Mouse (Mus musculus) skeletal muscle tissue, adult 2 months (tissue): ENCODE data around the gene Nfatc3.

ENCODE experiments used
- DNase-seq: peaks from one replicate; pipeline ENCODE4 v3.0.0-alpha.2; 2012; ENCODE audit warnings: low read depth, low spot score

The Nfatc3 gene

GRCm38 (mm10) chr8:106126055-106126454, 67.4 kb downstream of the Nfatc3 start:
- no peak for DNase-seq

GRCm38 (mm10) chr8:106127054-106127453, 68.4 kb downstream of the Nfatc3 start:
- DNase-seq, result no peak

- no peak for DNase-seq
Observed at GRCm38 (mm10) chr8:106127882-106128410, 69.3 kb downstream of the Nfatc3 start.

- no peak for DNase-seq
Observed at GRCm38 (mm10) chr8:106129232-106129930, 70.7 kb downstream of the Nfatc3 start.

GRCm38 (mm10) chr8:106129997-106130396, 71.4 kb downstream of the Nfatc3 start:
- DNase-seq, result no peak

GRCm38 (mm10) chr8:106130505-106130904, 71.9 kb downstream of the Nfatc3 start:
- no peak for DNase-seq

- DNase-seq, result no peak
Observed at GRCm38 (mm10) chr8:106131021-106131420, 72.4 kb downstream of the Nfatc3 start.

GRCm38 (mm10) chr8:106131488-106132222, 73.0 kb downstream of the Nfatc3 start:
- no peak for DNase-seq

- DNase-seq, result no peak
Observed at GRCm38 (mm10) chr8:106132356-106132755, 73.7 kb downstream of the Nfatc3 start.

GRCm38 (mm10) chr8:106133526-106133925, 74.9 kb downstream of the Nfatc3 start:
- DNase-seq, result no peak

GRCm38 (mm10) chr8:106133946-106134345, 75.3 kb downstream of the Nfatc3 start:
- DNase-seq, result no peak

- no peak for DNase-seq
Observed at GRCm38 (mm10) chr8:106134751-106135571, 76.3 kb downstream of the Nfatc3 start.

GRCm38 (mm10) chr8:106135672-106136071, 77.0 kb downstream of the Nfatc3 start:
- no peak for DNase-seq

GRCm38 (mm10) chr8:106136156-106137130, 77.8 kb downstream of the Nfatc3 start, which contains the start of gene Esrp2:
TSS of gene Esrp2 (minus strand) at chr8:106136974.
- no peak for DNase-seq

- DNase-seq, result no peak
Observed at GRCm38 (mm10) chr8:106137218-106137905, 78.7 kb downstream of the Nfatc3 start.

GRCm38 (mm10) chr8:106137906-106138477, 79.4 kb downstream of the Nfatc3 start:
- no peak for DNase-seq

- DNase-seq, result no peak
Observed at GRCm38 (mm10) chr8:106138616-106139015, 80.0 kb downstream of the Nfatc3 start.

- no peak for DNase-seq
Observed at GRCm38 (mm10) chr8:106140191-106140590, 81.6 kb downstream of the Nfatc3 start.

- DNase-seq, result peak; percentile 77
Observed at GRCm38 (mm10) chr8:106140769-106141168, 82.1 kb downstream of the Nfatc3 start.

GRCm38 (mm10) chr8:106145331-106145730, 86.7 kb downstream of the Nfatc3 start:
- peak; percentile 63 for DNase-seq
